Mouse (Mus musculus) adrenal gland, adult 18-20 months (tissue): ENCODE measurements around the gene Gm2897. TPM values are rescaled to one million over a fixed set of nuclear protein-coding genes. Genes with fewer than 3 reads are reported as not detected.
A peak's percentile ranks its signal among the peaks of the same experiment; 100 is the strongest.
"Not testable (repeated sequence)": the region's sequence is repeated elsewhere in the genome, so short reads cannot be mapped to it uniquely, and the experiment has no call there.

Experiments
- DNase-seq, 2 experiments: peaks; one replicate each; pipeline ENCODE4 v3.0.0; 2021 to 2022; ENCODE audit warnings: low spot score in 2 of 2
- long read RNA-seq, 2 experiments: library from polyadenylated mRNA; stranded (forward); transcript quantifications; one replicate each; pipeline ENCODE4 v2.0.0; 2021
- total RNA-seq, 2 experiments: library from RNA; stranded (reverse); gene quantifications; 1 replicate in 1 of 2; 2 replicates in 1 of 2; pipeline ENCODE4 v1.2.3; 2021

The Gm2897 gene
- under 1 TPM in 1 of 2 experiments, not detected in 1; 0.30 TPM for total RNA-seq
- long read RNA-seq, experiment 1: 0 reads
- long read RNA-seq, experiment 2: 0 reads

GRCm38 (mm10) chr14:3048727-3049512 lies at the start of gene Gm2897:
Gene Gm2897 (plus strand): TSS chr14:3049285.
- DNase-seq: peak in 1 of 2 experiments; percentile 17

- DNase-seq: not testable (repeated sequence)
Observed at GRCm38 (mm10) chr14:3029702-3030101, 19.4 kb upstream of the Gm2897 start, which contains the start of gene Gm2888. Gene Gm2888 (plus strand): TSS chr14:3030002.

GRCm38 (mm10) chr14:3049513-3049800 lies 372 bp downstream of the Gm2897 start:
- peak in 1 of 2 experiments; percentile 17 for DNase-seq

- not testable (repeated sequence) for DNase-seq
Observed at GRCm38 (mm10) chr14:3050087-3050486, 1.0 kb downstream of the Gm2897 start.

- peak; percentile 3 to 19 for DNase-seq
Observed at GRCm38 (mm10) chr14:3116051-3116450, 67.0 kb downstream of the Gm2897 start.

Other genes starting within 250 kb of the Gm2897 start
- gene Gm2888, start 19.3 kb upstream of the Gm2897 start, total RNA-seq: not detected
- not detected for gene Gm10340, start 84.7 kb downstream of the Gm2897 start, total RNA-seq
- not detected for gene Gm5795, start 139.0 kb downstream of the Gm2897 start, total RNA-seq
- under 1 TPM in 1 of 2 experiments, not detected in 1; 0.48 TPM for gene D830030K20Rik, start 159.2 kb downstream of the Gm2897 start, total RNA-seq